Mouse (Mus musculus): Measurements from ENCODE around the gene Cfap61. TPM values are rescaled to one million over a fixed set of nuclear protein-coding genes. Genes with fewer than 3 reads are reported as not detected.
A peak's percentile ranks its signal among the peaks of the same experiment; 100 is the strongest.

Cfap61 gene
- polyA plus RNA-seq, 1 experiment from 2014 or later = 0.88 TPM

- DNase-seq (ENCODE audit: low spot score) = no peak
- WGBS = 94% methylated on average over 4 of the region's 4 CpGs
Observed at GRCm38 (mm10) chr2:146239196-146239747, 304.7 kb downstream of the Cfap61 start.

GRCm38 (mm10) chr2:146244049-146244448 is 309.5 kb downstream of the Cfap61 start:
- no peaks in the 10 kb centered on the region for H3K36me3 ChIP-seq
- no peak for DNase-seq (ENCODE audit: low spot score)
- H3K4me1 ChIP-seq = peaks cover 10% of the 10 kb centered on the region
- no peaks in the 10 kb centered on the region for H3K9me3 ChIP-seq (replicated peaks)
- no peak overlapping the region for H3K27ac ChIP-seq
- WGBS = 93% methylated on average over 2 of the region's 2 CpGs
- no peaks in the 10 kb centered on the region for H3K27me3 ChIP-seq (ENCODE audit: low read depth, poor library complexity, severe bottlenecking)
- no peak overlapping the region for H3K4me3 ChIP-seq

More at GRCm38 (mm10) chr2:146239196-146239747, 304.7 kb downstream of the Cfap61 start:
- H3K4me1 ChIP-seq = no peaks in the 10 kb centered on the region
- no peak overlapping the region for H3K4me3 ChIP-seq
- H3K27me3 ChIP-seq (ENCODE audit: low read depth, poor library complexity, severe bottlenecking) = no peaks in the 10 kb centered on the region
- no peak overlapping the region for H3K27ac ChIP-seq
- no peaks in the 10 kb centered on the region for H3K9me3 ChIP-seq (replicated peaks)
- no peaks in the 10 kb centered on the region for H3K36me3 ChIP-seq

DNA sequence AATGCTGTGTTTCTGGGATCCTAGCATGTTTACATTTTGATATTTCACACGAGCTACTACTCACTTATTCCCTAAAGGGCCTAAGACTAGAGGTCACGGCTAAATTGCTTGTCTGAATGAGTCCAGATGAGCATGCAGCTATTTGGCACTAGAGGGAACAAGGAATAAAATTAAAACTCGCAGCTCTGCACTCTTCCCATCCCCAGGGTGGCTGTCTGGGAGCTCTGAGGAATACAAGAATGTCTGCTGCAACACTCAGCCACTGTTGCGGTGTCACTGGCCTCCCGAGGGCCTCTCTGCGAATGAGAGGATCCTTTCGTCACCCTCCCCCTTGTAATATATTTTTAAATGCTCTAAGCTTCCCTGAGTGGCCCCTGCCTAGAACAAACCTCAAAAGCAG is 310.8 kb downstream of the Cfap61 start:
- H3K27me3 ChIP-seq (ENCODE audit: low read depth, poor library complexity, severe bottlenecking) = no peaks in the 10 kb centered on the region
- peaks cover 10% of the 10 kb centered on the region for H3K4me1 ChIP-seq
- 77% methylated on average over 7 of the region's 7 CpGs for WGBS
- no peaks in the 10 kb centered on the region for H3K36me3 ChIP-seq
- no peak overlapping the region for H3K27ac ChIP-seq
- H3K9me3 ChIP-seq (replicated peaks) = no peaks in the 10 kb centered on the region
- no peak for DNase-seq (ENCODE audit: low spot score)
- H3K4me3 ChIP-seq = no peak overlapping the region

GRCm38 (mm10) chr2:146246409-146247075 is 312.0 kb downstream of the Cfap61 start:
- Histone ChIP-seq H3K36me3 (no peaks in the 10 kb centered on the region), H3K27me3 (ENCODE audit: low read depth, poor library complexity, severe bottlenecking) (no peaks in the 10 kb centered on the region), H3K4me3 (no peak overlapping the region), H3K4me1 (peaks cover 10% of the 10 kb centered on the region), H3K27ac (no peak overlapping the region), H3K9me3 (replicated peaks) (no peaks in the 10 kb centered on the region)
- DNase-seq (ENCODE audit: low spot score) = no peak
- WGBS = 82% methylated on average over 4 of the region's 4 CpGs

DNA sequence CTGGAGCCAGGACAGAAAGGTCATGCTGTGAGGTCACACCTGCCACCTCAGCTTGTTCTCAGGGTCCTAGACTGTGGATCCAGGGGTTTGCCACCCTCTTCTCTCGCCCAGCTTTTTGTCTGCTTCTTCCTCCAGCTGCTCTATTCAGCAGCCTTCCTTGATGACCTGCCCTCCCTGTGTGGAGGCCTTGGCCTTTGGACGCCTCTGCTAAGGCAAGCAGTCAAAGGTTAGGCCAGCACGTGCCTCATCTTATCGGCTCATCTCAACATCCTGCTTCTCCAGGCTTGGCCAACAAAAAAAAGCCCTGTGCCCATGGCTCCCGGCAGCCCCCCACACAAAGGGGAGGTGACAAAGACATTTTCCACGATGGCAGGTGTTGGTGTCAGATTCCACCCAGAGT is 313.0 kb downstream of the Cfap61 start:
- DNase-seq (ENCODE audit: low spot score) = no peak
- WGBS = 45% methylated on average over 6 of the region's 6 CpGs
- no peaks in the 10 kb centered on the region for H3K9me3 ChIP-seq (replicated peaks)
- no peak overlapping the region for H3K4me3 ChIP-seq
- H3K36me3 ChIP-seq = no peaks in the 10 kb centered on the region
- H3K27me3 ChIP-seq (ENCODE audit: low read depth, poor library complexity, severe bottlenecking) = no peaks in the 10 kb centered on the region
- peak overlapping the region; percentile 37; the same call in 1 of the 2 replicates for H3K27ac ChIP-seq
- H3K4me1 ChIP-seq = peaks cover 10% of the 10 kb centered on the region

GRCm38 (mm10) chr2:146249033-146249432 is 314.4 kb downstream of the Cfap61 start:
- Histone ChIP-seq H3K4me3 (no peak overlapping the region), H3K27ac (no peak overlapping the region), H3K9me3 (replicated peaks) (no peaks in the 10 kb centered on the region), H3K4me1 (peaks cover 10% of the 10 kb centered on the region), H3K36me3 (no peaks in the 10 kb centered on the region), H3K27me3 (ENCODE audit: low read depth, poor library complexity, severe bottlenecking) (no peaks in the 10 kb centered on the region)
- DNase-seq (ENCODE audit: low spot score) = no peak
- WGBS = 81% methylated on average over 7 of the region's 7 CpGs

DNA sequence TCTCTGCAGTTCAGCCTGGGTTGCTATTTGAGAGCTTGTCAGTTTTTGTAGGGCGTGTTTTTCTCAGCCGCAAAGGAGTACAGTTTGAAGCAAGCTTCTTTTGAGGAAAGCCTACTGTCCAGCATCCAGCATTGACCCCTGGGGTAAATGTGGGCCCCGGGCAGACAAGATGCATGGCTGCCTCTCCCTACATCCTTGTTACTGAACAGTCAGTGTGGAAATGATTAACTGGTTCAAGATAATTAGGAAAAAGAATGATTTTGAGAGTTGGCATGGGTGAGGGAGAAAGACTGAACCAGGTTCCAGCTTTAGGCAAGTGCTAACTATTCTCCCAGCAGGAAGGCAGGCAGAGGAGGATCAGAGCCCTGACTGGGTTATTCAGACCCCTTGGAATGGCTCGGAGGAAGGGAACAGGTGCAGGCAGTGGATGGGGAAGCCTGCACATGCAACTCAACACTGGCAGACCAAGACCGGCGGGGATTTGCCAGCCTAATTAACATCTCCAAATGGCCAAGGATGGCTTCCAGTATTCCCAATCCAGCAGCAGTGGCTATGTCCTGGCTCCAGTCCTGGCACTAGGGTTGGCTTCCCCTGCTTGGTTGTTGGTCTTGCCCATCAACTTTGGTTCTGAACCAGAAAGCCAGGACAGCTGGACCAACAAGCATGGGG is 315.8 kb downstream of the Cfap61 start:
- Histone ChIP-seq H3K4me3 (no peak overlapping the region), H3K4me1 (peaks cover 10% of the 10 kb centered on the region), H3K36me3 (no peaks in the 10 kb centered on the region), H3K27ac (no peak overlapping the region), H3K27me3 (ENCODE audit: low read depth, poor library complexity, severe bottlenecking) (no peaks in the 10 kb centered on the region), H3K9me3 (replicated peaks) (no peaks in the 10 kb centered on the region)
- WGBS = 79% methylated on average over 6 of the region's 6 CpGs
- DNase-seq (ENCODE audit: low spot score) = no peak

DNA sequence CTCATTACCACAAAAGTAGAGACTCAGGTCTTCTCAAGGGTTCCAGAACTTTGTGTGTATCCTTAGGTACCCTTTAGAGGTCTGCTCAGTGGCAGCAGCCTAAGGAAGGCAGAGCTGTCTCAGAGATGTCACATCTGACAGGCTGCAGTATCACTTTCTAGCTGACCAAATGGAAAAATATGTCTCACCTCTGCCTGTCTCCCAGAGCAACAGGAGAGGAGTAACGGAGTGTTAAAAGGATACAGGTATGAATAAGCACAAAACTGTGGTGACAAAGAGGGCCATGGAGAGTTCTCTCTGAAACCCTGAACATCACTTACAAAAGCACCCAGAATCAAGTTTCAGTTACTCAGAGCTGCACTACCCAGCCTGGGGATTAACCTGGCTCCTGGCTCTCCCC is 319.8 kb downstream of the Cfap61 start:
- DNase-seq (ENCODE audit: low spot score) = no peak
- no peak overlapping the region for H3K4me3 ChIP-seq
- H3K27ac ChIP-seq = no peak overlapping the region
- H3K36me3 ChIP-seq = no peaks in the 10 kb centered on the region
- H3K9me3 ChIP-seq (replicated peaks) = no peaks in the 10 kb centered on the region
- H3K27me3 ChIP-seq (ENCODE audit: low read depth, poor library complexity, severe bottlenecking) = no peaks in the 10 kb centered on the region
- H3K4me1 ChIP-seq = no peaks in the 10 kb centered on the region
- 89% methylated on average over 1 of the region's 1 CpGs for WGBS

GRCm38 (mm10) chr2:146255636-146256035 is 321.1 kb downstream of the Cfap61 start:
- no peak overlapping the region for H3K4me3 ChIP-seq
- H3K4me1 ChIP-seq = no peaks in the 10 kb centered on the region
- H3K27me3 ChIP-seq (ENCODE audit: low read depth, poor library complexity, severe bottlenecking) = no peaks in the 10 kb centered on the region
- no peaks in the 10 kb centered on the region for H3K9me3 ChIP-seq (replicated peaks)
- no peak for DNase-seq (ENCODE audit: low spot score)
- H3K27ac ChIP-seq = no peak overlapping the region
- no peaks in the 10 kb centered on the region for H3K36me3 ChIP-seq

GRCm38 (mm10) chr2:146256321-146256875 is 321.8 kb downstream of the Cfap61 start:
- no peak overlapping the region for H3K4me3 ChIP-seq
- peaks cover 3% of the 10 kb centered on the region; the same call in 1 of the 2 replicates for H3K4me1 ChIP-seq
- no peak for DNase-seq (ENCODE audit: low spot score)
- no peaks in the 10 kb centered on the region for H3K36me3 ChIP-seq
- H3K27ac ChIP-seq = no peak overlapping the region
- WGBS = 61% methylated on average over 3 of the region's 3 CpGs
- no peaks in the 10 kb centered on the region for H3K9me3 ChIP-seq (replicated peaks)
- no peaks in the 10 kb centered on the region for H3K27me3 ChIP-seq (ENCODE audit: low read depth, poor library complexity, severe bottlenecking)

DNA sequence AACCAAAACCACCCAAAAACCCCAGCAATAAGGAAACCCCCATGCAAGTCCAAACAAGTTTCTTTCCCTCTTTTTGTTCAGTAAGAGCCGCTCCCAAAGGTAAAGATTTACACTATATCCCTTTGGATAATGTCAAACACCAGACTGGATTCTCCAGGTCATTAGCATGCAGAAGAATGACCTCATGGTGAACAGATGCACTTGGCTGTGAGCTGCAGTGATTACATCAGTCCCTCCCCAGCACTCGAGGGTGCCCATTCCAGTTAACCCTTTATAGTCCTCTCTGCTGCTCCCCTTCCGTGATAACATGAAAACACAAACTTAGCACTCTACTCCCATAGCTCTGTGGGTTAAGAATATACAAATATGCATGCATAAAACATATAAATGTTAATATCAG is 322.5 kb downstream of the Cfap61 start:
- 54% methylated on average over 3 of the region's 3 CpGs for WGBS
- Histone ChIP-seq H3K36me3 (no peaks in the 10 kb centered on the region), H3K4me3 (no peak overlapping the region), H3K27ac (no peak overlapping the region), H3K4me1 (peaks cover 7% of the 10 kb centered on the region), H3K9me3 (replicated peaks) (no peaks in the 10 kb centered on the region), H3K27me3 (ENCODE audit: low read depth, poor library complexity, severe bottlenecking) (no peaks in the 10 kb centered on the region)
- no peak for DNase-seq (ENCODE audit: low spot score)

DNA sequence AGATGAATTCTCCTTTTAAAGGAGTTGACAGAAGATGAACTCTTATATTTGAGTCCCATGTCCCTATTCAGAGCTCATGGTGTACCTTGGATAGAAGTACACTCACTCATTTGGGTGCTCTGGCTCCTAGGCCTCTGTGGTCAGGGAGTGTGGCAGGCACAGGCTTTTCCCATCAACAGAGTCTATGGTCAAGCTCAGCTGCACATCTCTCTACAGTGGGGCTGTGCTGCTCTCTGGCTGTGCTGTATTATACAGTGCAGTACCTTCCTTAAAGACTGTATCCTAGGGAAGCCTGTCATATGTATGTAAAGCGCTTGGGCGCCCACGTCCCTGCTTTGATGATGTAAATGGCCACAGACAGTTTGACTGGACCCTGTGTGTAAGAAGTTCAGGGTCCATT is 323.0 kb downstream of the Cfap61 start:
- DNase-seq (ENCODE audit: low spot score) = no peak
- Histone ChIP-seq H3K4me3 (no peak overlapping the region), H3K9me3 (replicated peaks) (no peaks in the 10 kb centered on the region), H3K27ac (no peak overlapping the region), H3K27me3 (ENCODE audit: low read depth, poor library complexity, severe bottlenecking) (no peaks in the 10 kb centered on the region), H3K36me3 (no peaks in the 10 kb centered on the region), H3K4me1 (peaks cover 13% of the 10 kb centered on the region)
- WGBS = 87% methylated on average over 3 of the region's 3 CpGs
